Mouse (Mus musculus) lung, embryonic 16.5 days (tissue): ENCODE data around the gene Tec. TPM values are rescaled to one million over a fixed set of nuclear protein-coding genes. Genes with fewer than 3 reads are reported as not detected.

Source experiments
- ATAC-seq: fragments of 200-750 bp; cut with Nextera tagmentation; 2 replicates; pipeline ENCODE4 v1.8.0; 2017; ENCODE audit warnings: low read depth, mild to moderate bottlenecking, moderate library complexity
- H3K27ac ChIP-seq: fragments of 300-500 bp; sonication (generic); 2 replicates; pipeline ENCODE4 v1.5.1; 2014; ENCODE audit warnings: mild to moderate bottlenecking, control low read depth, low read length
- H3K27me3 ChIP-seq: fragments of 300-500 bp; sonication (generic); 2 replicates; pipeline ENCODE4 v1.6.1; 2014; ENCODE audit warnings: low read depth, low read length, mixed read lengths; ENCODE audit not compliant: control insufficient read depth, insufficient read depth
- H3K36me3 ChIP-seq: fragments of 300-500 bp; sonication (generic); 2 replicates; pipeline ENCODE4 v1.6.1; 2014; ENCODE audit warnings: low read length; ENCODE audit not compliant: control insufficient read depth, insufficient read depth
- H3K4me1 ChIP-seq: fragments of 300-500 bp; sonication (generic); replicated peaks from 2 replicates; pipeline ENCODE4 v1.6.1; 2014; ENCODE audit warnings: low read length, mixed read lengths; ENCODE audit not compliant: control insufficient read depth, insufficient read depth
- H3K4me2 ChIP-seq: fragments of 300-500 bp; sonication (generic); 2 replicates; pipeline ENCODE4 v1.6.1; 2014; ENCODE audit warnings: low read depth, low read length, control low read depth
- H3K4me3 ChIP-seq: fragments of 300-500 bp; sonication (generic); 2 replicates; pipeline ENCODE4 v1.5.1; 2014; ENCODE audit warnings: mild to moderate bottlenecking, low read length, control low read depth
- H3K9ac ChIP-seq: fragments of 300-500 bp; sonication (generic); 2 replicates; pipeline ENCODE4 v1.6.1; 2014; ENCODE audit warnings: low read length, control low read depth
- H3K9me3 ChIP-seq: fragments of 300-500 bp; sonication (generic); 2 replicates; pipeline ENCODE4 v1.6.1; 2016; ENCODE audit warnings: low read length; ENCODE audit not compliant: control insufficient read depth
- WGBS: fragments of 180-500 bp; shearing (Covaris S2); extraction: QIAGEN DNeasy Blood & Tissue Kit; methylation state at CpG from one replicate; pipeline ENCODE4 v1.1.7; 2014; 5-methylcytosine and 5-hydroxymethylcytosine counted together
- polyA plus RNA-seq: library from polyadenylated mRNA; unstranded; fragments of >200 nt; fragmentation: Nextera tagmentation; extraction: Ambion mirVana; gene quantifications from 2 replicates; pipeline ENCODE4 v1.2.1, GENCODE M21; 2015

Tec gene
- polyA plus RNA-seq, 1 experiment from 2014 or later = 4.0 TPM

DNA sequence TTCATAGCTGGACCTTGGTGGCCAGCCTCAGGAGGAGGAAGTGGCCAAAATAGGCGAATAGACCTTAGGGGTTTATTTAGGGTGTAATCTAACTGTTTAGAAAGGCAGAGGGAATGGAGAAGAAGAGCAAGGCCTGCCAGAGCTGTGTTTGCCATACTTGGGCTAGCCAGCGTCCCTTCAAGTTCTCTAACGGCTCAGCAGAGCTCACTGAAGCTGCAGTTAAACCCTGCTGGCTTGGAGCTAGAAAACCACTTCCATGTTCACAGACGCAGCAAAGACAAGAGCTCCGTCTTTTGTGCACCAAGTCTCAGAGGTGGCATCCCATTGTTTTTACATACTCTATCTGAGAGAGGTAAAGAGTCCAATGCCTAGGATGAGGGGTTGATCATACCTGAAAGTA is 118.1 kb downstream of the Tec start:
- H3K27me3 ChIP-seq = no peaks in the 10 kb centered on the region
- no peaks in the 10 kb centered on the region for H3K9me3 ChIP-seq
- 84% methylated on average over 5 of the region's 5 CpGs for WGBS
- no peak overlapping the region for H3K9ac ChIP-seq
- no peaks in the 10 kb centered on the region for H3K4me1 ChIP-seq
- no peak overlapping the region for H3K27ac ChIP-seq
- no peak for ATAC-seq
- no peak overlapping the region for H3K4me2 ChIP-seq
- H3K4me3 ChIP-seq = no peak overlapping the region
- H3K36me3 ChIP-seq = no peaks in the 10 kb centered on the region

GRCm38 (mm10) chr5:72748659-72749265 is 119.5 kb downstream of the Tec start:
- no peak for ATAC-seq

DNA sequence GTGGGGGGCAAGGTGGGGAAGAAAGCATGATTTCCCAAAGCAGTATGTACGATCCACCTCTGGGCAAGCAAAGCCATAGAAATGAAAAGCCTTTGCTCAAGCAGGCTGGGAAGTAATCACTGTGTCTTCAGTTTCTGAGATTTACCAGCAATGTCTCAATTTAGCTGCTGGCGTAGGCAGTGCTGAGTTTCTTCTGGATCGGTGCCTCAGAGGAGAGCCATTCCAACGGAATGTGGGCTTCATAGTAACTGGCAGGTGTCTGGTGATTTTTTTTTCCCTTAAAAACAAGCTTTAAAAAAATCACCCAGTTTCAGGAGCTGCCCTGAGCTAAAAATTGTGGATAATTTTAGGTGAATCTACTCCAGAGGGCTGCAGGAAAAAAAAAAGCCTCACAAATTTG is 120.9 kb downstream of the Tec start:
- Histone ChIP-seq H3K9ac (no peak overlapping the region), H3K27me3 (no peaks in the 10 kb centered on the region), H3K4me3 (no peak overlapping the region), H3K9me3 (no peaks in the 10 kb centered on the region), H3K27ac (no peak overlapping the region), H3K4me1 (no peaks in the 10 kb centered on the region), H3K4me2 (no peak overlapping the region), H3K36me3 (no peaks in the 10 kb centered on the region)
- ATAC-seq = no peak
- WGBS = 74% methylated on average over 4 of the region's 4 CpGs

More at GRCm38 (mm10) chr5:72748659-72749265, 119.5 kb downstream of the Tec start:
- H3K36me3 ChIP-seq = no peaks in the 10 kb centered on the region
- H3K9me3 ChIP-seq = no peaks in the 10 kb centered on the region
- H3K4me2 ChIP-seq = no peak overlapping the region
- no peak overlapping the region for H3K27ac ChIP-seq
- WGBS = 49% methylated on average over 7 of the region's 7 CpGs
- H3K9ac ChIP-seq = no peak overlapping the region
- no peaks in the 10 kb centered on the region for H3K27me3 ChIP-seq
- no peak overlapping the region for H3K4me3 ChIP-seq
- H3K4me1 ChIP-seq = no peaks in the 10 kb centered on the region

GRCm38 (mm10) chr5:72746461-72746860 is 121.8 kb downstream of the Tec start:
- WGBS = 56% methylated on average over 4 of the region's 4 CpGs

DNA sequence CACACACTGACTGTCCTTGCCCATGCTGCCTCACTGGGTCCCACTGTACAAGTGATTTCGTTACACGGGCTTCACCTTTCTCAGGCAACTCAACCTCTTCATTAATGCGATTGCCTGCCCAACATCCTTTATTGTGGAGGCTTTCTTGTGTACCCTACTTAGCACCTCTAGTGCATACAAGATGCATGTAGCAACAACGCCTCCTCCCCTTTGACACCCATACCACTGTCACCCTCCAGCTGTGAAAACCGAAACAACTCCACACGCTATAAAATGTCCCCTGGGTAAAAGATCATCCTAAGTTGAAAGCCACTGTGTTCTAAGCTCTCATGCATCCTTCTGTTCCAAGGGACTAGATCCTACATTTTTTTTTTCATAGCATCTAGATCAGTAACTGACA is 125.2 kb downstream of the Tec start:
- 88% methylated on average over 6 of the region's 6 CpGs for WGBS
- no peak for ATAC-seq
- H3K9ac ChIP-seq = no peak overlapping the region
- H3K4me2 ChIP-seq = no peak overlapping the region
- no peaks in the 10 kb centered on the region for H3K4me1 ChIP-seq
- H3K27me3 ChIP-seq = no peaks in the 10 kb centered on the region
- H3K9me3 ChIP-seq = no peaks in the 10 kb centered on the region
- no peaks in the 10 kb centered on the region for H3K36me3 ChIP-seq
- H3K27ac ChIP-seq = no peak overlapping the region
- H3K4me3 ChIP-seq = no peak overlapping the region

More at GRCm38 (mm10) chr5:72746461-72746860, 121.8 kb downstream of the Tec start:
- Histone ChIP-seq H3K4me1 (no peaks in the 10 kb centered on the region), H3K36me3 (no peaks in the 10 kb centered on the region), H3K4me3 (no peak overlapping the region), H3K27me3 (no peaks in the 10 kb centered on the region), H3K4me2 (no peak overlapping the region), H3K9me3 (no peaks in the 10 kb centered on the region), H3K9ac (no peak overlapping the region), H3K27ac (no peak overlapping the region)
- ATAC-seq = no peak

DNA sequence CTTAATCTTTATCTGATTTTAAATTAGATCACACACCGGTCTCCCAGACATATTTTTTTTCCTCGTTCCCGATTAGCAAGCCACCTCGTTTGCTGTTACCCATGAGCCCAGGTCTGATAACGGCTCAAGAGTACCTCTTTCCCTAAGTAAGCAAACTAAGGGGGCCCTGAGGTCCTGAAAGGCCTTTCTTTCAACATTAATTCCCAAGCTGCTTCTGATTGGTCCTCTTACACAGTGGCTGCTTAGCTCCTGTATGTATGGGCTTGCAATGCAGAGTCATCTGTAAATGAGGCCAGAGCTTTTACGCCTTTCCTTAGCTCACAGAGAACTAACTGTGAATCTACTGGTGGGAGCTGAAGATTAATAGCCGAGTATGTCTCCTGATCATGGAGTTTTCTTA is 131.4 kb downstream of the Tec start:
- H3K4me1 ChIP-seq = peaks cover 11% of the 10 kb centered on the region
- WGBS = 21% methylated on average over 7 of the region's 7 CpGs
- H3K36me3 ChIP-seq = no peaks in the 10 kb centered on the region
- no peak overlapping the region for H3K9ac ChIP-seq
- peak; percentile 85 for ATAC-seq
- no peaks in the 10 kb centered on the region for H3K27me3 ChIP-seq
- no peak overlapping the region for H3K27ac ChIP-seq
- no peak overlapping the region for H3K4me3 ChIP-seq
- peak overlapping the region; percentile 37; the same call in 1 of the 2 replicates for H3K4me2 ChIP-seq
- H3K9me3 ChIP-seq = no peaks in the 10 kb centered on the region

DNA sequence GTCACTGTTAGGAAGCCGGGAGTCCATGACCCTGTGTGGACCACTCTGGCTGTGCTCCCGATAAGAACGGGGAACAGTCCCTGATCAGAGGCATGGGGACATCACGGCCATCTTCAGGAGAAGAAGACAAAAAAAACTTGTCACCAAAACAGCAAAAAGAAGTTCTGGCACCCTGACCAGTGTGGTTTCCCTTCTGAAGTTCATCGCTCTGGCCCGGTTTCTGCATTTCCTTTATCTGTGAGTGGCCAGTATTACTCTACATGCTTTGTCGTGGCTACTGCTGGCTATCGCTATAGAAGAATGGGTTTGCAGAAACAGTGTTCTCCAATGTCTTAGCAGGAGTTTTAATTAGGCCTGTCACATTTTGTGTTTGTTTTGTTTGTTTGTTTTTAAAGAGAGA is 131.8 kb downstream of the Tec start:
- 24% methylated on average over 8 of the region's 8 CpGs for WGBS
- no peaks in the 10 kb centered on the region for H3K9me3 ChIP-seq
- H3K4me1 ChIP-seq = peaks cover 11% of the 10 kb centered on the region
- no peak overlapping the region; the same call in 1 of the 2 replicates for H3K9ac ChIP-seq
- peak overlapping the region; percentile 37 for H3K4me2 ChIP-seq
- H3K4me3 ChIP-seq = no peak overlapping the region
- ATAC-seq = peak; percentile 28; the same call in 1 of the 2 replicates
- H3K27me3 ChIP-seq = no peaks in the 10 kb centered on the region
- H3K27ac ChIP-seq = peak overlapping the region; percentile 13; the same call in 1 of the 2 replicates
- H3K36me3 ChIP-seq = no peaks in the 10 kb centered on the region

DNA sequence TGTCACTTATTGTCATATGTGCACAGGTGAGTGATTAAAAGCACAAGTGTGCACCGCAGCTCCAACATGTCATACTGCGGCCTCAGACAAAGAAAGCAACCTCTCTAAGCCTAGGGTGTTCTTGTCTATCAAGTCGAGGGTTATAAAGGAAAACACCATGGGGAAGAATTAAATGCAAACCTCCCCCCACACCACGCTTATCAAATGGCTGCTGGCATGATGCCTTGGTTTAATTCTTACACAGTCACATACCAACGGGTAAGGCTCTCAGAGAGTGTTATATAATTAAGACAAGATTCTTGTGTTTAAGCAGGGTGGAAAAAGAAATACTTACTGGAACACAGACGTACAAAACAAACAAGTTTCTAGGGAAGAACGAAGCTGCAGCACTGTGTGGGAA is 132.5 kb downstream of the Tec start:
- H3K36me3 ChIP-seq = no peaks in the 10 kb centered on the region
- 33% methylated on average over 7 of the region's 7 CpGs for WGBS
- H3K4me1 ChIP-seq = peaks cover 11% of the 10 kb centered on the region
- no peaks in the 10 kb centered on the region for H3K27me3 ChIP-seq
- H3K9ac ChIP-seq = no peak overlapping the region; the same call in 1 of the 2 replicates
- no peaks in the 10 kb centered on the region for H3K9me3 ChIP-seq
- peak; percentile 54; the same call in 1 of the 2 replicates for ATAC-seq
- no peak overlapping the region for H3K27ac ChIP-seq
- no peak overlapping the region for H3K4me3 ChIP-seq
- peak overlapping the region; percentile 37 for H3K4me2 ChIP-seq

GRCm38 (mm10) chr5:72732885-72733284 is 135.4 kb downstream of the Tec start:
- Histone ChIP-seq H3K27me3 (no peaks in the 10 kb centered on the region), H3K36me3 (no peaks in the 10 kb centered on the region), H3K4me3 (no peak overlapping the region), H3K4me2 (no peak overlapping the region), H3K27ac (no peak overlapping the region), H3K9me3 (no peaks in the 10 kb centered on the region), H3K9ac (no peak overlapping the region), H3K4me1 (peaks cover 11% of the 10 kb centered on the region)
- WGBS = 88% methylated on average over 1 of the region's 1 CpGs
- no peak for ATAC-seq
